Comparison of ENCODE assay signal across 8 mouse cellular contexts in genomic region chr13:70636706-70637105, GRCm38 (mm10). TPM values are rescaled to one million over a fixed set of nuclear protein-coding genes. Genes with fewer than 3 reads are reported as not detected.
DNase-seq lines count a peak whose midpoint lies in the region; ATAC-seq and TF ChIP-seq lines count a peak whose summit lies in the region.

No protein-coding gene starts in this region.

- H3K27ac ChIP-seq in kidney, adult 2 months (ENCODE audit: insufficient read depth, low read depth, low read length): no peak overlapping the region
- H3K27ac ChIP-seq in hindbrain, embryonic 12.5 days: no peak overlapping the region
- H3K27ac ChIP-seq in midbrain, embryonic 15.5 days: peak overlapping the region; percentile 93; the same call in 1 of the 2 replicates

- 13% methylated on average over 10 of the region's 10 CpGs for WGBS in kidney, adult 2 months
- 26% methylated on average over 10 of the region's 10 CpGs for WGBS in hindbrain, embryonic 12.5 days
- 26% methylated on average over 10 of the region's 10 CpGs for WGBS in midbrain, embryonic 15.5 days

- peak overlapping the region; percentile 78 for H3K4me2 ChIP-seq in hindbrain, embryonic 12.5 days (replicated peaks)
- peak overlapping the region; percentile 63 for H3K4me2 ChIP-seq in midbrain, embryonic 15.5 days

- H3K4me3 ChIP-seq in kidney, adult 2 months (ENCODE audit: insufficient read depth, low read depth, low read length): peak overlapping the region; percentile 98
- peak overlapping the region; percentile 97 for H3K4me3 ChIP-seq in hindbrain, embryonic 12.5 days
- peak overlapping the region; percentile 93 for H3K4me3 ChIP-seq in midbrain, embryonic 15.5 days

- no peak for DNase-seq in kidney, adult 2 months
- DNase-seq in kidney, postnatal 36 days: no peak
- peak; percentile 5 for DNase-seq in ZHBTc4 (ENCODE audit: low read depth, low spot score)
- DNase-seq in adrenal gland, postnatal 10 days: no peak
- DNase-seq in adrenal gland, adult 18-20 months (ENCODE audit: low spot score in 2 of 2): no peak
- no peak for DNase-seq in yolk sac, embryonic 10.5 days (ENCODE audit: low spot score)

- H3K4me1 ChIP-seq in kidney, adult 2 months (ENCODE audit: control insufficient read depth, insufficient read depth, low read length): peaks cover 10% of the 10 kb centered on the region
- peaks cover 19% of the 10 kb centered on the region for H3K4me1 ChIP-seq in hindbrain, embryonic 12.5 days
- H3K4me1 ChIP-seq in midbrain, embryonic 15.5 days: peaks cover 35% of the 10 kb centered on the region

- ATAC-seq in hindbrain, embryonic 12.5 days (ENCODE audit: low FRiP score): no peak
- no peak for ATAC-seq in midbrain, embryonic 15.5 days (replicated peaks)

- H3K9me3 ChIP-seq in hindbrain, embryonic 12.5 days (replicated peaks): no peaks in the 10 kb centered on the region
- no peaks in the 10 kb centered on the region for H3K9me3 ChIP-seq in midbrain, embryonic 15.5 days

- H3K36me3 ChIP-seq in kidney, adult 2 months (ENCODE audit: control insufficient read depth, insufficient read depth, low read length): no peaks in the 10 kb centered on the region
- H3K36me3 ChIP-seq in hindbrain, embryonic 12.5 days: no peaks in the 10 kb centered on the region
- H3K36me3 ChIP-seq in midbrain, embryonic 15.5 days (replicated peaks): no peaks in the 10 kb centered on the region

- no peak for TF ChIP-seq POLR2A in kidney, adult 2 months (IDR thresholded peaks at IDR 0.05; ENCODE audit: low read depth, low read length)

- no peak for TF ChIP-seq CTCF in kidney, adult 2 months (conservative IDR thresholded peaks at IDR 0.05; ENCODE audit: insufficient read depth, insufficient read length, low read depth, low read length)

- H3K27me3 ChIP-seq in kidney, adult 2 months (replicated peaks; ENCODE audit: control insufficient read depth, insufficient read depth, low read length): no peaks in the 10 kb centered on the region
- H3K27me3 ChIP-seq in hindbrain, embryonic 12.5 days: no peaks in the 10 kb centered on the region
- H3K27me3 ChIP-seq in midbrain, embryonic 15.5 days (replicated peaks): no peaks in the 10 kb centered on the region

- H3K9ac ChIP-seq in hindbrain, embryonic 12.5 days: peak overlapping the region; percentile 94
- peak overlapping the region; percentile 85 for H3K9ac ChIP-seq in midbrain, embryonic 15.5 days

RNA-seq across cellular contexts. Expression of gene Ice1, which starts 0.7 kb away (rescaled TPM):
- 15.4 and 17.1 TPM in 2 replicates for polyA plus RNA-seq in kidney, adult 2 months (2012; rRNA removed)
- polyA plus RNA-seq in hindbrain, embryonic 12.5 days (2016; fragmentation: Nextera tagmentation; extraction: Ambion mirVana): 34.5 and 37.2 TPM in 2 replicates
- polyA plus RNA-seq in midbrain, embryonic 15.5 days (2015; fragmentation: Nextera tagmentation; extraction: Ambion mirVana): 36.5 and 40.1 TPM in 2 replicates
- 10 to 100 TPM; 22.5 to 31.4 TPM for total RNA-seq in adrenal gland, postnatal 10 days (2021)
- 10 to 100 TPM; 24.6 to 27.5 TPM for total RNA-seq in adrenal gland, adult 18-20 months (2021)
